Mouse (Mus musculus) duodenum, adult 2 months (tissue): Measurements from ENCODE around the gene Gtf2ird1. TPM values are rescaled to one million over a fixed set of nuclear protein-coding genes. Genes with fewer than 3 reads are reported as not detected.

Source experiments
- polyA plus RNA-seq: library from polyadenylated mRNA; depleted of rRNA; stranded (reverse); fragments of >200 nt; gene quantifications from 2 replicates; pipeline ENCODE4 v1.2.3, GENCODE M21; 2012; ENCODE audit warnings: low replicate concordance; rRNA removed

Gene Gtf2ird1
- polyA plus RNA-seq: 22.5 and 27.8 TPM in 2 replicates

DNA sequence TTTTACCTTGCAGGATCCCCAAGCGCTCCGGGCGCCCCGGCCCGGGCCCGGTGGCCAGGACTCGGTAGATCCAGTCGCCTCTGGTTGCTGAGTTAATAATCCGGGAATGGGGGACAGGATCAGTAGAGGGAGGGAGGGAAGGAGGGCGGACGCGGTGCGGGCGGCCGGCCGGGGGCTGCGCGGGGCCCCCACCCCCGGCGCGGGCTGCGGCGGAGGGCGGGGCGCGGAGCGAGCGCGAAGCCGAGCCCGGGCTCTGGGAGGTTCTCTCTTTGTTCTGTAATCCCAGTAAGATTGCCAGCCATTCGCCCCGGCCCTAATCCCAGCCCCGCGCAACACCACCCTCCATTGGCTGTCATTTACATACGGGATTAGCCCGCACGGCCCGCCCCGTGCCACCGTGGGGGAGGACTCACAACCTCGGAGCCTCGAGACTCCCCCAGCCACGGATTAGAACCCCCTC lies at the start of gene Gtf2ird1:
Gtf2ird1 (minus strand) TSS at position 214 of the 460 bp plus-strand sequence.

DNA sequence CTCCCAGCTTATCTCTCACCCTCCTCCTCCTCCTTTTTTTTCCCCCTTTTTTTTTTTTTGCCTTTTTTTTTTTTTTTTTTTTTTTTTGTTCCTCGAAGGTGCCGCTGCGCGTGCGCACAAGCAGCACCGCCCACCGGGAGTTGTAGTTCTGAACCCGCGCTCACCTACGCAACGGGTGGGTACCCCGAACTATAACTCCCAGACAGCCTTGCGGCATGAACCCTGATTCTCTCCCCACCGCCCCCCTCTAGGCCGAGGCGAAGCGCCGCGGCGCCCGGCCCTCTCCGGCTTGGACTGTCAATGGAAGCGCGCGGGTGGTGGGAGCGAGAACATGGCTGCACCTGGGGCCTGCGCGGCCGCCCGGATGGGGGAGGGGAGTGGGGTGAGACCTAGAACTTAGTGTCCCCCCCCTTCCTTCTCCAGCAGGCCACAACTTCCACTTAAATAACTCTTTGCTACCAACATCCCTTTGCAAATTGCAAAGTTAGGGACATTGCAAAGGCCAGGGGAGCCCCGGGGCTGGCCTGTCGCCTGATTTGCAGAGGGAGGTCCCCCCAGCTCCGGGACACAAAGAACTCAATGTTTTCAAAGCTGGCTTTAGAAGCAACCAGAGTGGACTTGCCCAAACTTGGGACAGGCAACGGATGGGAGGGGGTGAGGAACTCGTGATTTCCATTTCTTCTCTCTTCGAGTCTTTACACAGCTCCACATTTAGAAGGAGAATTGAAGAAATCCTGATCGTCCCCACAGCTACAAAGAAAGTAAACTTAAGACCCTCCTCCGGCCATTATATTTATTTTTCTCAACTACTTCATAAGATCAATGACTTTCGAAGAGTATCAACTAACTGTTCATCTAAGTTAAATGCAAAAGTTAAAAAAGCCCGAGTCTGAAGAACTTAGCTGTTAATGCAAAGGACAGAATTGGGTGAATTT lies 141.6 kb downstream of the Gtf2ird1 start, which contains the start of gene Gtf2i:
Gtf2i (minus strand) TSS at position 73 of the 935 bp plus-strand sequence.

Other genes with a start within 250 kb of the Gtf2ird1 start
- 8.5 and 20.1 TPM in 2 replicates for gene Ncf1, start 227.1 kb downstream of the Gtf2ird1 start, polyA plus RNA-seq
- 22.8 and 30.3 TPM in 2 replicates for gene Gtf2i, start 142.0 kb downstream of the Gtf2ird1 start, polyA plus RNA-seq
- gene Clip2, start 95.7 kb upstream of the Gtf2ird1 start, polyA plus RNA-seq: 33.0 and 34.5 TPM in 2 replicates
- 2.9 and 8.1 TPM in 2 replicates for gene Syna, start 103.5 kb upstream of the Gtf2ird1 start, polyA plus RNA-seq
- 26.3 and 26.5 TPM in 2 replicates for gene Rfc2, start 124.7 kb upstream of the Gtf2ird1 start, polyA plus RNA-seq
- 4.5 and 9.6 TPM in 2 replicates for gene Lat2, start 158.3 kb upstream of the Gtf2ird1 start, polyA plus RNA-seq
- gene Eif4h, start 182.8 kb upstream of the Gtf2ird1 start, polyA plus RNA-seq: 146 and 247 TPM in 2 replicates
- 6.7 and 7.6 TPM in 2 replicates for gene Limk1, start 231.9 kb upstream of the Gtf2ird1 start, polyA plus RNA-seq